16 mouse cellular contexts compared by ENCODE assay signal in genomic region chr12:83098646-83099371, GRCm38 (mm10).
DNase-seq lines count a peak whose midpoint lies in the region; ATAC-seq lines count a peak whose summit lies in the region.
"Had no signal": no experiment of that assay in that cellular context is flagged by ENCODE, and none has a peak within 500 bp of the region (broad histone marks: within the 10 kb centered on the region; RNA-seq: fewer than 3 reads in every experiment).

No protein-coding gene starts in this region.

- H3K27me3 ChIP-seq in forebrain, embryonic 10.5 days (ENCODE audit: poor library complexity, severe bottlenecking): no peaks in the 10 kb centered on the region
- H3K27me3 ChIP-seq in forebrain, embryonic 12.5 days: no peaks in the 10 kb centered on the region
- H3K27me3 ChIP-seq in liver, embryonic 11.5 days (replicated peaks; ENCODE audit: control insufficient read depth, insufficient read depth, low read length): no peaks in the 10 kb centered on the region
- H3K27me3 ChIP-seq in liver, embryonic 12.5 days (replicated peaks): no peaks in the 10 kb centered on the region

- DNase-seq in forebrain, embryonic 10.5 days (ENCODE audit: extremely low spot score, low spot score): no peak
- no peak for DNase-seq in liver, embryonic 11.5 days (ENCODE audit: low spot score)
- no peak for DNase-seq in liver
- no peak for DNase-seq in kidney, postnatal 4 days
- DNase-seq: adrenal gland, postnatal 10 days; B cell, adult 2 months; cerebellum, postnatal 14 days; lung, embryonic 14.5 days; right cerebral cortex, postnatal 4 days had no signal

- H3K9ac ChIP-seq in forebrain, embryonic 12.5 days: no peak overlapping the region
- no peak overlapping the region for H3K9ac ChIP-seq in liver, embryonic 11.5 days (ENCODE audit: low read depth, low read length)
- H3K9ac ChIP-seq in liver, embryonic 12.5 days: no peak overlapping the region
- H3K9ac ChIP-seq: lung, embryonic 14.5 days had no signal

- H3K36me3 ChIP-seq in forebrain, embryonic 10.5 days (replicated peaks): no peaks in the 10 kb centered on the region
- no peaks in the 10 kb centered on the region for H3K36me3 ChIP-seq in forebrain, embryonic 12.5 days (replicated peaks)
- no peaks in the 10 kb centered on the region for H3K36me3 ChIP-seq in liver, embryonic 11.5 days (ENCODE audit: control insufficient read depth, insufficient read depth, low read length)
- H3K36me3 ChIP-seq in liver, embryonic 12.5 days: no peaks in the 10 kb centered on the region

- no peaks in the 10 kb centered on the region for H3K9me3 ChIP-seq in forebrain, embryonic 10.5 days
- H3K9me3 ChIP-seq in forebrain, embryonic 12.5 days: no peaks in the 10 kb centered on the region
- H3K9me3 ChIP-seq in liver, embryonic 11.5 days (ENCODE audit: control insufficient read depth, low read length): no peaks in the 10 kb centered on the region
- H3K9me3 ChIP-seq in liver, embryonic 12.5 days (replicated peaks): no peaks in the 10 kb centered on the region

- peaks cover 13% of the 10 kb centered on the region for H3K4me1 ChIP-seq in forebrain, embryonic 10.5 days
- no peaks in the 10 kb centered on the region for H3K4me1 ChIP-seq in forebrain, embryonic 12.5 days
- peaks cover 28% of the 10 kb centered on the region for H3K4me1 ChIP-seq in liver, embryonic 11.5 days (replicated peaks; ENCODE audit: control insufficient read depth, insufficient read depth, low read length)
- peaks cover 40% of the 10 kb centered on the region for H3K4me1 ChIP-seq in liver, embryonic 12.5 days

- WGBS in forebrain, embryonic 10.5 days: 56% methylated on average over 10 of the region's 10 CpGs
- 56% methylated on average over 10 of the region's 10 CpGs for WGBS in forebrain, embryonic 12.5 days
- WGBS in liver, embryonic 11.5 days: 45% methylated on average over 10 of the region's 10 CpGs
- 33% methylated on average over 10 of the region's 10 CpGs for WGBS in liver, embryonic 12.5 days (ENCODE audit: insufficient replicate concordance)

- no peak for ATAC-seq in forebrain, embryonic 12.5 days (ENCODE audit: low FRiP score)
- 0 out of 2 replicates have a peak, but pooled peaks have one; percentile 34 for ATAC-seq in liver, embryonic 11.5 days (replicated peaks; ENCODE audit: low FRiP score)
- peak; percentile 65; the same call in 1 of the 2 replicates for ATAC-seq in liver, embryonic 12.5 days
- ATAC-seq in megakaryocyte progenitor cell, adult 5-6 weeks (replicated peaks; ENCODE audit: poor library complexity): peak; percentile 51
- ATAC-seq: forebrain, embryonic 14.5 days had no signal

- no peak overlapping the region for H3K4me2 ChIP-seq in forebrain, embryonic 12.5 days
- H3K4me2 ChIP-seq in liver, embryonic 11.5 days: no peak overlapping the region
- no peak overlapping the region for H3K4me2 ChIP-seq in liver, embryonic 12.5 days
- H3K4me2 ChIP-seq: lung, embryonic 14.5 days had no signal

- 0 out of 2 replicates have a peak overlapping the region, but pooled peaks have one; percentile 40 for H3K27ac ChIP-seq in forebrain, embryonic 10.5 days
- H3K27ac ChIP-seq in forebrain, embryonic 12.5 days: no peak overlapping the region
- no peak overlapping the region for H3K27ac ChIP-seq in liver, embryonic 11.5 days (ENCODE audit: low read depth, low read length)
- H3K27ac ChIP-seq in liver, embryonic 12.5 days: peak overlapping the region; percentile 15; the same call in 1 of the 2 replicates
- H3K27ac ChIP-seq: left cerebral cortex, adult 2 months; macrophage had no signal

- no peak overlapping the region for H3K4me3 ChIP-seq in forebrain, embryonic 10.5 days
- no peak overlapping the region for H3K4me3 ChIP-seq in forebrain, embryonic 12.5 days (replicated peaks)
- H3K4me3 ChIP-seq in liver, embryonic 11.5 days (ENCODE audit: low read depth, low read length): no peak overlapping the region
- H3K4me3 ChIP-seq in liver, embryonic 12.5 days: no peak overlapping the region
- H3K4me3 ChIP-seq: left cerebral cortex, adult 2 months; myocyte had no signal

Comparison
In these comparisons a context has a peak if more than half of its experiments do, and no peak if none do; other contexts are left out.
1. H3K27ac ChIP-seq: peak in forebrain, embryonic 10.5 days (single experiment) and liver, embryonic 12.5 days (single experiment); none in forebrain, embryonic 12.5 days (single experiment) and liver, embryonic 11.5 days (single experiment).